Mouse (Mus musculus): ENCODE results near the gene Ankrd9.

Gene Ankrd9

DNA sequence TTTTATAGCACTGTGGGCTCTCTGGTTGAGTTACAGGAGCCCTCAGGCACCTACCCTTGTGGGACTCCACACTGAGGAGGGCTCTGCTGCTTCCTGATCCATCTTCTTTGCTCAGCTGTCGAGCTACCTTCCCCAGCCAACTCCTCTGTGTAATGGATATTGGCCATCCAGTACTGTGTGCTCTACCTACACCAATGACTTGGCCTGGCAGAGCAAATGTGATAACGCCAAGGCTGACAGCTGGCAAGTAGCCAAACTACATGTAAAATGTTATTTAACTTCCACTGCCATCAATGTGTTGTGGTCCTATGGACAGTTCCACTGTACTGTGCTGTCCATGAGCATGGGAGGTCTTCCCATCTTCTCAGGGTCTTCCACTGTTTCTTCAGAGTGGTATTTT lies 16.9 kb downstream of the Ankrd9 start:
- DNase-seq (ENCODE audit: low spot score in 2 of 2), result no peak

- no peak for DNase-seq (ENCODE audit: low spot score in 2 of 2)
These were observed 24.4 kb downstream of the Ankrd9 start for GRCm38 (mm10) chr12:110954351-110954991.

DNA sequence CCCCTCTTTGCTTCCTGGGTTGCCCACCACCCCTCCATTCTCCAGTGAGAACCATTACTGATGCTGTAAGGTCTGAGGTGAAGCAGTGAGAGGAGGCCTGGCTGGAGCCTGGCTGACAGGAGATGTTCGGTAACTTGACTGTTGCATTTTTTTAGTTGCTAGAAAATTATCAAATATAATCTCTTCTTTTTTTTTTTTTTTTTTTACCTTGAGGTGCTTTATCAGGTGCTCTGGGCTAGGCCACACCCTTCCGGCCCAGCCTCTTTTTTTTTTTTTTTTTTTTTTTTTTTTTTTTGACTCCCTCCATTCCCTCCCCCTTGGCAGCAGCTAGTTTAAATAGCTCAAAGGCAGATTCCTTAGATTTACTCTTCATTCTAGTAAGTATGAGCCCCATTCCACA lies 24.9 kb downstream of the Ankrd9 start:
- no peak for DNase-seq (ENCODE audit: low spot score in 2 of 2)

GRCm38 (mm10) chr12:110953443-110953842 lies 25.4 kb downstream of the Ankrd9 start:
- DNase-seq (ENCODE audit: low spot score in 2 of 2), result no peak

GRCm38 (mm10) chr12:110952628-110953385 lies 26.0 kb downstream of the Ankrd9 start:
- no peak for DNase-seq (ENCODE audit: low spot score in 2 of 2)

- no peak for DNase-seq (ENCODE audit: low spot score in 2 of 2)
These were observed 27.6 kb downstream of the Ankrd9 start for GRCm38 (mm10) chr12:110951236-110951635.

DNA sequence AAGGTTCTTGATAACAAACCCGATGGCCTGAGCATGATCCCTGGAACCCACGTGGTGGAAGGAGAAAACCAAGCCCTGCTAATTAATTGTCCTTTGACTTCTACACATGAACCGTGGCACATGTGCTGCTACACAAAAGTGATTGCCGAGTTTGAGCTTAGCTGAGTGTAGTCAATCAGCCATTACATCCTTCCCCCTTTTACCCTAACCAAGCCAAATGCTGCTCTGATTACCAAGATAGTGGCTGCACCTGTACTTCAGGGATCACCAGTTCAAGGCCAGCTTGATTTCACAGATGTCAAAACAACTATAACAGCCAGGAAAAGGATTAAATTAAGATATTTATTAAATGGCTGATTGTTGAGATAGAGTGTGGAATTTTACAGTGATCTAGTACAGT lies 28.7 kb downstream of the Ankrd9 start:
- no peak for DNase-seq (ENCODE audit: low spot score in 2 of 2)

GRCm38 (mm10) chr12:110949410-110949809 lies 29.4 kb downstream of the Ankrd9 start:
- no peak for DNase-seq (ENCODE audit: low spot score in 2 of 2)

- no peak for DNase-seq (ENCODE audit: low spot score in 2 of 2)
These were observed 30.0 kb downstream of the Ankrd9 start for GRCm38 (mm10) chr12:110948910-110949201.

DNA sequence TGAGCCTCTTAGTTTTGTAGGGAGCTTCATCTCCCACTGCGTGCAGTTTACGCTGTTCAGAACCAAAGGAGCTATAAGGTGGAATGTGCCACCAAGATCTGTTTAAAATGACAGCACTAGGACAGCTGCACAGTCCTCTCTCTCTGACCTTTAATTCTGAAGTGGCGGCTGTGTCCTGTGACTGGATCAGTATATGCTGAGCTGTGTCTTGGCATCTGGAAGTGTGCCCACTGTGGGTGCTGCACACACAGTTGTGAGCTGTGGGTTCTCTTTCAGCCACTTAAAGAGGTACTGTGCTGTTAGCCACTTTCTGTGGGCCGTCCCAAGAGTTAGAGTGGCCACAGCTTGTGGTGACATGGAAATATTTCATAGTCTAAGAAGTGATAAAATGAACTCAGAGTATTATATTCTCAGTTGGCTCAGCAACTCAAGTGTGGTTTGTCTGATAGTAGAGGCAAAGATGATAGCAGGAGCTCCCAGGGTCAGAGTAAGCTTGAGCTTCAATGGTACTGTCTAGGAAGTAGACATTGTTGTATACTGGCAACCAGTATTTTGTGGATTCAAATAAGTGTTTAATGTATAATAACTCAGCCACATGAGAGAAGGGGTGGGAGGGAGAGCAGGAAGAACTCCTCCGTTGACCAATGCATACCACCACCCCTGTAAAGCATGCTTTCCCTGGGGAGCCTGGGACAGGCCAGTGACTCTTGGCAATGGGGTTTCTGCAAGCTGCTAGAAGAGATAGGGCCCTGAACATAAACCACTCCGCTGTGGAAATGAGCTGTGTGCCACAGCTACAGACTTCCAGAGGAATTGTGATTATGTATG lies 30.5 kb downstream of the Ankrd9 start:
- DNase-seq (ENCODE audit: low spot score in 2 of 2), result no peak

DNA sequence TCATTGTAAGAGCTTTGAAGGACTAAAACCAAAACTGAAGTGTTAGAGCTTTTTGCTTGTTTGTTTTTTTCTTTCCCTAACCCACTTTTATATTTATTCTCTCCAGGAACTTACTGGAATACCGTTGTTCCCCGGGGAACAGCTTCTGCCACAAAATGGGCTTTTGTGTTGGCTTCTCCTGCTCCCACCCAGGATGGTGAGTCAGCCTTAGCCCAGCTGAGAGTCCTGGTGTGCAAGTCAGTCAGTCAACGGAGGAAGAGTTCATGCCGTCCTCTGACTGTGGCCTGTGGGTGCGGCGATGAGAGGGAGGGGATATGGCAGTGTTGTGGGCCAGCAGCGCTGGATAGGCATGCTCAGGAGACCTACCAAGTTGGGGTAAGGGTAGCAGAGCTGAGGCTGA lies 32.6 kb downstream of the Ankrd9 start:
- no peak for DNase-seq (ENCODE audit: low spot score in 2 of 2)

- DNase-seq (ENCODE audit: low spot score in 2 of 2), result no peak
These were observed 38.0 kb downstream of the Ankrd9 start for GRCm38 (mm10) chr12:110940869-110941268.

DNA sequence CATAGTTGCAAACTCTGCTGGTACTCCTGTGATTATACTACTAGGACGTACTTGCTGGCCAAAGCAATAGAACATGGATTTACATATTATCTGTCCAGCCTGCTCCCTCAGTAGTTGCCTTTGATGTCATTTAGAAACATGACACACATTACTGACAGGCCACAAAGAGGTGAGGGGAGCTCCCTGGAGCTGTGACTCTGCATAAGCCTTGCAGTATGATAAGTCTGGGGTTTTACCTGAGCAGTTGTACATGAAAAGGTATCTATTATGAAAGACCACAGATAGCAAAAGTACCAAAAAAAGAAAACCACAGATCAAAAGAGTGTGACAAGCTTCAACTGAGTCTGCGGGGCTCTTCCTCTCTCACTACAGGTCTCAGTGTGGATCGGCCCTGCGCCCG lies 39.5 kb downstream of the Ankrd9 start:
- DNase-seq (ENCODE audit: low spot score in 2 of 2), result no peak

GRCm38 (mm10) chr12:110937496-110937895 lies 41.3 kb downstream of the Ankrd9 start:
- DNase-seq (ENCODE audit: low spot score in 2 of 2), result no peak

- DNase-seq (ENCODE audit: low spot score in 2 of 2), result peak; percentile 77 to 78
These were observed 42.7 kb downstream of the Ankrd9 start for GRCm38 (mm10) chr12:110935983-110936620.

GRCm38 (mm10) chr12:110932820-110933219 lies 46.0 kb downstream of the Ankrd9 start:
- DNase-seq (ENCODE audit: low spot score in 2 of 2), result peak in 1 of 2 experiments; percentile 63
